Mouse (Mus musculus) midbrain, embryonic 13.5 days (tissue): ENCODE data around the gene Bhlha15. TPM values are rescaled to one million over a fixed set of nuclear protein-coding genes. Genes with fewer than 3 reads are reported as not detected.

Experiments used
- polyA plus RNA-seq: library from polyadenylated mRNA; unstranded; fragments of >200 nt; fragmentation: Nextera tagmentation; extraction: Ambion mirVana; gene quantifications from 2 replicates; pipeline ENCODE4 v1.2.1, GENCODE M21; 2015

Gene Bhlha15
- polyA plus RNA-seq, 1 experiment from 2014 or later, result 0.13 TPM

Other genes starting within 250 kb of the Bhlha15 start
- gene Ccz1, start 175.4 kb upstream of the Bhlha15 start, polyA plus RNA-seq, result 94.6 and 95.6 TPM in 2 replicates
- gene Ocm, start 163.6 kb upstream of the Bhlha15 start, polyA plus RNA-seq, result not detected in 2 replicates
- 7.1 and 7.7 TPM in 2 replicates for gene Lmtk2, start 89.8 kb upstream of the Bhlha15 start, polyA plus RNA-seq
- 42.8 and 44.8 TPM in 2 replicates for gene Tecpr1, start 33.3 kb downstream of the Bhlha15 start, polyA plus RNA-seq
- gene Bri3, start 54.2 kb downstream of the Bhlha15 start, polyA plus RNA-seq, result 133 and 137 TPM in 2 replicates
- 1.5 and 1.7 TPM in 2 replicates for gene Baiap2l1, start 167.8 kb downstream of the Bhlha15 start, polyA plus RNA-seq